Mouse (Mus musculus): Measurements from ENCODE around the gene Lman2l.
A peak's percentile ranks its signal among the peaks of the same experiment; 100 is the strongest.

- TF ChIP-seq CTCF (IDR thresholded peaks at IDR 0.05) (peak; percentile 34), POLR2A (IDR thresholded peaks at IDR 0.05; ENCODE audit: insufficient read depth, low read depth, low read length) (0 out of 2 replicates have a peak, but pooled peaks have one; percentile 48), EP300 (IDR thresholded peaks at IDR 0.05; ENCODE audit: insufficient read depth, low read depth, low read length) (no peak)
Observed at GRCm38 (mm10) chr1:36444471-36445464, at the start of gene Lman2l.
